Mouse (Mus musculus): ENCODE data around the gene Ptbp1.

Gene Ptbp1

DNA sequence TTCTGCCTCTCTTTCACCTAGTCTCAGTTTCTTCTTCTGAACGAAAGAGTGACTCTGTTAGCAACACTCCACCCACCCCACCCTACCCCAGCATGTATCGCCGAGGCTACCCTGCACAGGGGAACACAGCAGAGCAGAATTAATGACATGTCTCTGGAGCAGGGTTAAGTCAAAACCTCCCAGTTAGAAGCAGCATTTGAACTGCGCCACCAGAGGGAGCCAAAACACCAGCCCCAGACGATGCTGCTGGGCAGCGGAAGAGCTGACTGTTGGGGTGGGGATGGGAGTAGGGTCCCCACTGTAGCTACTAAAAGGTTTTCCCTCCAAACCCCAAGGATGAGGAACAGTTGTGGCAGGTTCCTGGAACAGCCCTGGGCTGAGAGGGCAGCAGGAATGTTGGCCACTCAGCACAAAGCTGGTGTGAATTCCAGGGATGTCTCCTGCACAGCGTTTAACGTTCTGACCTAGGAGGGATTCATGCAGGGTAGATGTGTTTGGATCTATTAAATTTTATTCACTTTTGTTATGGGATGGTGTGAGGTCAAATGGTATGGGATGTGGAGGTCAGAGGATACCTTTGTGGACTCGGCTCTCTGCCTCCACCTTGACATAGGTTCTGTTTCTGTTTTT lies 19.3 kb upstream of the Ptbp1 start:
- peak; percentile 87 for DNase-seq

DNA sequence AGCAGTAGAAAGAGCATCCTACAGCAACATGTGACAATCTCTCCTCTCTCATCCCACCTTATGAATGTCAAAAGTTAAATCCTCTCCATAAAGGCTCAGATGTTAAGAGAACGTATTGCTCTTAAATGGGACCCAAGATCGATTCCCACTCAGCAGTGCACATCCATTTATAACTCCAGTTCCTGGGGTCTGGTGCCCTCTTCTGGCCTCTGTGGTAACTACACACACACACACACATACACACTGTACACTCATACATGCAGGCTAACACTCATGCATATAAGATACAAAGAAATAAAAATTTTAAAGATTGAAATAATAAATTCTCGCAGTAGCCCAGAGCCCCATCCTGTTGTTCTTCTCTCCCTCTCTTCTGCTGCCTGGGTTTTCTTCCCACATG lies 17.3 kb upstream of the Ptbp1 start:
- DNase-seq, result no peak

DNA sequence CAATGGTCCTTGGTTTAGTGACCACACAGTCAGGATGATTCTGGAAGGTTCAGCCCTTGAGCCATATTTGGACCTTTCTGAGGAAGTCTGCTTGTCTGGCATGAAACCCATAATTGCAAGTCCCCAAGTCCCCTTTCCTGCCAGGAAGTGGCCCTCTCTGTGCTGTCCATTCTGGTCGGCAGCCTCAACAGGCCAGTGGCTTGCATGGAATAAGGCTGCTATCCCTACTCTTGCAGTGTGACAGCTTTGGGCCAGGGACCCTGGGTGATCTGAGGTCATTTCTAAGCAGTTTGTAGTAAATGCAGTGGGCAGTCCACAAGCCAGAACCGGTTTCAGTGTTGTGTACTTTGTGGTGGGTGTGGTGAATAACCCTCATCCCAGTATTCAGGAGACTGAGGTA lies 16.1 kb upstream of the Ptbp1 start:
- no peak for DNase-seq

DNA sequence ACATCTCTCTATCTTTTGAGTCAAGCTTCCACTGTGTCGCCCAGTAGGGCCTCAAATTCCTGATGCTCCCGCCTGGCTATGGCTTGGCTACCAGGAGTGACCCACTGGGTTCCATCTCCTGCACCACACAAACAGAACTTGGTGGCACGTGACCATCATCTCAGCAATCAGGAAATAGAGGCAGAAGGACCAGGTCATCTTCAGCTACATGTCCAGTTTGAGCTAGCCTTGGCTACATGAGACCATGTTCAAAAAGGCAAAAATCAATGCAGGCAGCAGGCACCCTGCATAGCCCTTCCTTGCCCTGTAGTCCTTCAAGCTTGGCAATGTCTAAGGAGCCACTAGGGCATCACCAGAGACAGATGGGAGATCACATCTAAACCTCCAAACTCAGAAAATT lies 14.1 kb upstream of the Ptbp1 start:
- DNase-seq, result no peak

DNA sequence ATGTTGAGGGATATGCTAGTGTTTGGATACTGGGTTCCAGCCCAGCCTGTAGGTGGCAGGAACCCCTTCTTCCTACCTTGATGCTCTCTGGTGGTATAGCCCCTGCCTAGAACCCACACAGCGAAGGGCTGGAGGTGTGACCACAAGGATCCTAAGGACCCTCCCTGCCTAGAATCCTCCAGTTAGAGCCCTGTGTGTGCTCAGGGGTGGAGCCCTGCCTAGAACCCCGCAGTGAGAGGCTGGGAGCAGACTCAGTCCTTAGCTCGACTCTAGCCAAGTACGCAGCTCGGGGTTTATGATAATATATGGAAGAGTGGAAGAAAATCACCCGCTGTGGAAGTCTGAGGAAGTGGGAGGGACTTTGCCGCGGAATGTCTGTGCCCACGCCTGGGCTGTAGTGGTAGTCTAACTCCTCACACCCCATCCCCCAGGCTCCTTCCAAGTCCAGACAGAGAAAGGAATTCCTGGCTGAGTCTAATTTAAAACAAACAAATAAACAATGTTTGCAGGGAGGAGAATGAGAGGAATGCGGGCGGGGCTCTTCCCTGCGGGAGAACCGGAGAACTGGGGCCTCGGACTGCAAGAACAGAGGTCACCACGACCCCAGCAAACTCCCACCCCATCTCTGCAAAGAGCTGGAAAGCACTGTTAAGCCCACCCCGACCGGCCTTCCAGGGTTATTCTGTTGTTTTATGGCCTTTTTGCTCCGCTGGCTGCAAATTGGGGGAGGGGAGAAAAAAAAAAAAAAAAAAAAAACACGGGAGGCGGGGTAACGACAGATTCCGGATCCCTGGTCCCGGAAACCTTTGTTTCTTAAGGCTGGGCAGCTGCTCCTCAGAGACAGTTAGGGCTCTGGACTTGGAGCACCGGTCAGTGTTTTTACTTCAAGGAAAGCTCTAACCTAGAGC lies 13.3 kb upstream of the Ptbp1 start:
- peak; percentile 51 for DNase-seq

DNA sequence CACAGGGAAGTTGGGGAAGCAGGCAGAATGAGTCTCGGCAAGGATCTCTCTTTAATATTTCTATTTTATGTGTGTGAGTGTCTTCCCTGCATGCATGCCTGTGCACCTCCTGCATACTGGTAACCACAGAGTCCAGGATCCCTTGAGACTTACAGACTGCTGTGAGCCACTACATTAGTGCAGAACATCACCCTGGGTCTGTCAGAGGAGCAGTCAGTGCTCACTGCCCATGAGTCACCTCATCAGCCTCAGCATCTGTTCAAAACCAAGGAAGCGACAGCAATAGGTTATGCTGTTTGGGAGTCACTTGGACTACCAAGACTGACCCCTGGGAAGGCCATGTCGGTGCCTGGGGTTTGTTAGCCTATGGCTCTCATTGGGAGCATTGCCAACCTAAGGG lies 11.9 kb upstream of the Ptbp1 start:
- no peak for DNase-seq

DNA sequence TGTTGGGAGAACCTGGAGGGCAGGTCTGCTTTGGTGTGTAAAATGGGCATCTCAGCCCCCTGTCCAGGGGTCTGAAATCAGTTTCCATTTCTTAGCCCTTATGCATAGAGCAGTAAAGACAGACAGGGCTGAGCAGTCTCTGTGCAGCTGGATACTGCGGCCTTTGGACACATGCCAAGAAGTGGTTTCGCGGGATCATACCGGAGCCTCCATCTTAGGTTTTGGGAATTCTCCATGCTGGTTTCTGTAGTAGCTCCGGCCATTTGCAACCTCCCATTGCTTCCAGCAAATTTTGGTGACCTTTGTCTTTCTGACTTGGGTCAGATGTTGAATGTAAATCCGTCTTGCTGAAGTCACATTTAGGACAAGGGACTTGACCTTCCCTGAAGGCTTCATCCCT lies 10.8 kb upstream of the Ptbp1 start:
- DNase-seq, result no peak

DNA sequence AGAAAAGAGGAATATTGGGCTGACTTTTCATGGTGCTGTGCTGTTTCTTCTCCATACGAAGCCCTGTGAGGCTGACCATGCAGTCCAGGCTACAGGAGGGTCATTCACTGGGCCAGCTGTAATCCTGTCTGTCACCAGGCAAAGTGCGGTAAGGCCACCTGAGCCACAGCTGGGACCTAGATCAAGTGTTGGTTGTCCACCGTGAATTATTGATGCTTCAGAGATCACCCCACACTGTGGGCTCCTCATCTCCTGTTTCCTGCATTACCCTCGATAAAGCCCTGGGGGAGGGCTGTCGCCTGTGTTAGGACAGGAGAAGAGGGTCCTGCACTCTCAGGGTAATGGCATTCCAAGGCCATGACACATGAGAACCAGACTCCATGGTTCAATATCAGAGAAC lies 7.7 kb upstream of the Ptbp1 start:
- DNase-seq, result no peak

DNA sequence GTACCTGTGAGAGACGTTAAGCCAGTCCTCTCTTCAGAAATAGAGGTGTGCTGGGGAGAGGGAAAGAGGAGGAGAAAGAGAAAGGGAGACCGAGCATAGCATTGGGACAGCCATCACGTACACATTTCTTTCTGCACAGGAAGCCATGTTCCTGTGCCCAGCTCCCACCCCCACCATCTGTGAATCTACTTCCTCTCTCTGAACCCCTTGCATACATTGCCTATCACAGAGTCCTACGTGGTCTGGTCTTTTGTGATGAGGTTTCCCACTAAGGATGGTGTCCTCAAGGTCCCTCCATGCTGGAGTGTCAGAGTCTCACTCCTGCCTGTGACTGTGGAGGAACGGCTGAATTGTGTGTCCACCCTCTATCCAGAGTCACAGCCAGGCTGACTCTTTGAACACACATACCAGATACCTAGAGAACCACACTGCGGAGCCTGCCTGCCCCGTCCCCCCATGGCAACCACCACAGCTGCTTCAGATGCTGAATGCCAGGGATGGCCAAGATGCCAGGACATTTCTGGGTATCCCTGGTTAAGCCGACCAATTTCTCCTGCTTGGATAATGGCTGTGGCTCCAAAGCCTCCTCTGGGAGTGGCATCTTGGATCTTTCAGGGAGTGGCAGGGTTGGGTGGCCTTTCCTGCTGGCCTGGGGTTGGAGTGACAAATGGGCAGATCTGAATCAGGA lies 4.1 kb upstream of the Ptbp1 start:
- peak; percentile 66 for DNase-seq

DNA sequence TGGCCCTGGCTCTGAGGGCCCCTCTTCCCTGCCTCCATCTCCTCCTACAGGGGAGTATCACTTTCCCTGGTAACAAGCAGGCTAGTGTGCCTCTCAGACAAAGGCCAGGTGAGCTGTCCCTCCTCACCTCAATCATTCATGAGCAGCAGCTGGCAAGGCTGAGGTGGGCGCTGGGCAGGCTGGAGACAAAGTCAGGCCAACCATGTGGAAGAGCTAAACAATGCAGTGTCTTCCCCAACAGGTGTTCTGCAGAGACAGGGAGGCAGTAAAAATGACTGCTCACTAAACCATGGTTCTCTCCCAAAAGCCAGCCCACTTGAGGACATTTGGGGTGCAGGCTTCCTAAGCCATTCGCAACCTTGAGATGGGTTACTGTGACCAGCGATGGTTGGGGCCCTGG lies 2.6 kb upstream of the Ptbp1 start:
- DNase-seq, result no peak

DNA sequence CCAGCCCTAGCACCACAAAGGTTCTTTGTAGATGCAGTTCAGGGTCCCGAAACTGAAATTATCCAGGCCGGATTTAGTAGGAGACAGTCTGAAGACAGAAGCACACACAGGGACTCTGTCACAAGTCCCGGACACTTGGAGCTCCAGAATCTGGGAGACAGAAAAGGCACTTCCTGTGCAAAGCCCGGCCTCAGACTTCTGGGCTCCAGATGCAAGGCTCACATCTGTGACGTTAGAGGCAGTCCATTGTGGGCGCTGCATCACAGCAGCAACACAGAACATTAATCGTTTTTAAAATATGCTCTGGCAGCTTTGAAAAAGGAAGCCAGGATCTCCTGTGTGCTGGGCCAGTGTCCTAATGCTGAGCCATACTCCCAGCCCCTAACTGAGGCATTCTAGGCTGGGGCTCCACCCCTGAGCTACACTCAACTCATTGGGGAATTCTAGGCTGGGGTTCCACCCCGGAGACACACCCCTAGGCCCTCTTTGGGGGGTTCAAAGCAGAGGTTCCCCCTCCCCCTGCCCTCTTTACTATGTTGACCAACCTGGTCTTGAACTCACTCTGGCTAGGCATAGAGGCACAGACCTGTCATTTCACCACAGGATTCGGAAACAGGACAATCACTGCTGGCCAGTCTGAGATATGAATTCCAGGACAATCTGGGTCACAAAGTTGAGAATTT lies 2.0 kb upstream of the Ptbp1 start:
- DNase-seq, result peak; percentile 54

DNA sequence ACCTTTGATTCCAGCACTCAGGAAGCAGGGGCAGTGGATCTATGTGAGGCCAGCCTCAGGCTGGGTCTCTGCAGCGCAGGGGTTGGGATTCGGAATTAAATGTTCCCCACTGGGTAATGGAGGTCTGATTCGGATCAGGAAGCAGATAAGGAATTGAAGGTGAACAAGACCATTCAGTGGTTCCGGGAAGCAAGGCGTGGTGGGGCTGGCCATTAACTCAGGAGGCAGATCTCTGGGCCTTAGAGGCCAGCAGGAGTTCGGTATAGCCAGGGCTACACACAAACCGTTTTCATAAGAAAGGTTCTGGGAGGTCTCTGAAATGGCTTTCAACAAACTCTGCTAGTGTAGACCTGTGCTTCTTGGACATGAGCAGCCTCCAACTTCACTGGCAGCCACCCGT lies 1.4 kb upstream of the Ptbp1 start:
- DNase-seq, result peak; percentile 16

DNA sequence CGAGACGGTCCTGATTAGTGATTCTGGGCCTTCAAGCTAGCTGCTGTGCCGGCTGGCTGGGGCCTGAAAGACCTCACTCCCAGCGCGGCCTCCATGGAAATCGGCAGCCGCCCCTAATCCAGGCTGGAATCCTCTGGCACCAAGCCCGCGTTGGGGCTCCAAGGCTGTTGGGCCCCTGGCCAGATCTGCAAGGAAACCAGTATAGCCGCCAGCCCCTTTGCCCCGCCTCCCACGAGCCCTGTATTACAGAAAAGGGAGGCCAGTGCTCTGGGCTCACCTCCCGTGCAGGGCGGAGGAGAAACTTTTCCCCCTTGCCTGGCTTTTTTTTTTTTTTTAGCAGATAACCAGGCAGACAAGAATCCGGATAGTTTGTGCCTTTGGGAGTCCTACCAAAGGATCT lies 835 bp upstream of the Ptbp1 start:
- DNase-seq, result peak; percentile 73

DNA sequence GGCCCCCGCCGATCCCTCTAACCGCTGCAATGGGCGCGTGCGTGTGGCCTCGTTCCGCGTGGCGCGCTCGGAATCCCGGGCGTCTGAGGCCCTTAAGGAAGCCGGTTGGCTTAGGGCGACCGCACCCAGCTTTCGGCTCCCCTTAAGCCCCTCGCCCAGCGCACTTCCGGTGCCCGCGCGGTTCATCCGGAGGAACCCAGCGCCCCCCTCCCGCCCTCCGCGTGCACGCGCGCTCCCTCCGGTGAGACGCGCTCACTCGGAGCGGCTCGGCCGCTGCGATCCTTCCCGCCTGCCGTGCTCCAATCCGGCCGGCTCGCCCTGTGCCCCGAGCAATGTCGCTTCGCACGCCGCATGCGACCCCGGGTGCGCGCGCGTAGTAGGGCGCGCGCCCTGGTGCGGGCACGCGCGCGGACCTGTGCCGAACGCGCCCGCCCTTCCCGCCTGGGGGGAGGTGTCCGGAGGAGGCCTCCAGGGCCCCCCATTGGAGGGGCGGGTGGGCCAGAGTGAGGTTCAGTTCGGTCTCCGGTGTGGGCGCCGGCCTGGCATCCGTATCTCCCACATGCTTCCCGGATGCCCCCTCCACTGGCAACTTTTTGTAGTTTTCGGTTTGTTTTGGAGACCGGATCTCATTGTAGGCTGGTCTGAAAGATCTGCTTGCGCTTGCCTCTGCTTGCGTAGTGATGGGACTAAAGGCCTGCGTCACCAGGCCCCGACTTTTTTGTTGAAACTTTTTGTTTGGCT lies 744 bp downstream of the Ptbp1 start:
- peak; percentile 89 for DNase-seq

DNA sequence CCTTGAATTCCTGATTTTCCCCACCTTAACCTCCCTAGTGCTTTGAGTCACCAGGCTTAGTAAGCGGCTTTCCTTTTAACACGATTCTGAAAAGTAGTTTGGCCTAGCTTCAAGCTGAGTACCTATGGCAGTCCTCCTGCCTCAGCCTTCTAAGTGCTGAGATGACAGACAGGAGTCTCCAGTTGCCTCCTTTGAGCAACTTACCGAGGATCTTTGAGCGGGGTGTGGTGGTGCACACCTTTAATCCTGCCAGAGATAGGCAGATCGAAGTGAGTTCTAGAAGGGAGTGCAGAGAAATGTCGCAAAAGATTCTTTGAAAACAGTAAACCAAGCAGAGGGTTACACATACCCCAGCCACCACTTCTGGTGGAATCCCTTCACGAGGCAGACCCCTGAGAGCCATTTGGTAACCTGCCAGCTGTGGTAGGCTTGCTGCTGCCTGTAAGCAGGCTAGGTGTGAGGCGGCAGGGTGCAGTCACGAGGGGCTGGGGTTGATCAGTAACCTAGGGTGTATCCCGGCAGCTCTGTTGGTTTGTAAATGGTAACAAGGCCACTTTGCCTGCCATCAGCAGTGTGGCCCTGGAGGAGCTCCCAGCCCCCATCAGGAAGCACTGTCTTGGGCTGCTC lies 1.4 kb downstream of the Ptbp1 start:
- DNase-seq, result peak; percentile 47

DNA sequence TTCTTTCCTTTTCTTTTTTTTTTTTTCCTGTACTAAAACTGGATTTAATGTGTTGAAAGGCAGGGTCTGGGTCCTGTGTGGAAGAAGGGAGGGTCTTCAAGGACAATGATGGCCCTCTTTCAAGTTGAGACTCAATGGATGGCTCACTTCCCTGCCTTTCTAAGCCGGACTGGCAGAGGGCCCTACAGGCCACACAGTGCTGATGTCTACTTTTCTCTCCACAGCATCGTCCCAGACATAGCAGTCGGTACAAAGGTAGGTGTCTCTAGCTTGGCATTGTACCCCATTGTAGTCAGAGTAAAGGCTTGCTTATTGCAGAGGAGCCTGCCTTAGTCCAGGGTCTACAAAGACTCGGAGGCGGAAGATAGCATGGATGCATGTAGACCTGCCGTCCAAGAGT lies 2.1 kb downstream of the Ptbp1 start:
- DNase-seq, result no peak

DNA sequence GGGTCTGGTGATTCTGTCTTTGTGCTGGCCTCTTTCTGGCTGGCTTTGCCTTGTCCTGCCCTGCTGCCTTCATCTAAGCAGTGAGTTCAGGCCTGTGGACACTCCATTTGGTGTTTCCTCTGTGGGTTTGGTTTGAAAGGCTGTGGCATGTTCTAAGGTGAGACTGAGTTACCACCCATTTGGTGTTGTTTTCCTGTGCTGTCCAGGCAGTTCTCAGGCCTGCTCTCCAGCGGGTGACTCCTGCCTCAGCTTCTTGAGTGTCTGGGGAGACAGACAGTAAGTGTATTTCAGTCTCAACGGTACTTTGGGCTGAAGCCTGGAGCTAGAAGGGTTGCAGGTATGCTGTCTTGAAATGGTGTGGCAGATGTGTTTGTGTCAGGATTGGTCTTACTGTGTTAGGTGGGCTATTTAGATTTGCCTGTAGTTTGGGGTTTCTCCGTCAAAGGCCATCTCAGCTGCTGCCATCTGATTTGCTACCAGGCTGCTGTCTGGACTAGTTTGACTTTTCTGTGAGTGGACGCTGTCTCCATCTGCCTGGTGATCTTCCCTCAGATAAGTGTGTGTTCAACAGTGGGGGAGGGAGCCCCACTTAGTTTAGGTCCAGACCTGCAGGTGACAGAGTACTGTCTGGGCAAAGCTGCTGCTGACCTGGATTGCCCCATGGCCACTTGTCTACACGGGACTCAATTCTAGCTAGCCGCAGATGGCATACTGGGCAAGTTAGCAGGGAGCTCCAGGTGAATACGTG lies 2.7 kb downstream of the Ptbp1 start:
- no peak for DNase-seq

DNA sequence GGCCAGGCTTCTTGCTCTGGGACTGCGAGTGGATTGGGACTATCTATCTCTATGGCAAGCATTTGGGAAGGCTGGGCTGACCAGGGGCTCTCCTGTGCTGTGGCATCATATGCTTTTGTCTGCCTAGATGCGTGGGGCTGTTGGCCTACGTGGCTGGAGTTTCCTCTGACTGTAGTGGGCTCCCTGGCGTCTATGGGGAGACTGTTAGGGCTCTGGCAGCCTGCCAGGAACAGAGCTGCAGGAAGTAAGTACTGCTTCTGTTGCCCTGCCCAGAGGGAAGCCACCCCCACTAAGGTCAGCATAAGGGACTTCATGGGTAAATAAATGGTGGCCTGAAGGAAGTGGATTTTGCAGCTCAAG lies 3.2 kb downstream of the Ptbp1 start:
- DNase-seq, result peak; percentile 61

DNA sequence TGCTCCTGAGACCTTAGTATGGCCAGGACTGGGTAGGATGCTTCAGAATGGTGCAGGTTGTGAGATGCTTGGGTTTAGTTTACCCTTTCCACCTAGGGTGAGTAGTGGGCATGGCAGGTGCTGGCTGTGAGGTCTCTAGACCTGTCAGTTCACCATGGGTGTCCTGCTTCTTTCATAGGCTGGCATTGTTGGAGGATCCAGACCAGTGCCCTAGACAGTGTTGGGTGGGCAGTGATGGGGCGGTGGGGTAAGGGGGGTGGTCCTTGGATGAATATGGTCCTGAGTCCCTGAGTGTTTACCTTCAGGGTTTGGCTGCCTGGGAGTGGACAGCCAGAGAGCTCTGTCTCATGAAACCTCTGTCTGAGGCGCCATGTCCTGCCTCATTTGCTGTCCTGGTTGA lies 3.7 kb downstream of the Ptbp1 start:
- no peak for DNase-seq

DNA sequence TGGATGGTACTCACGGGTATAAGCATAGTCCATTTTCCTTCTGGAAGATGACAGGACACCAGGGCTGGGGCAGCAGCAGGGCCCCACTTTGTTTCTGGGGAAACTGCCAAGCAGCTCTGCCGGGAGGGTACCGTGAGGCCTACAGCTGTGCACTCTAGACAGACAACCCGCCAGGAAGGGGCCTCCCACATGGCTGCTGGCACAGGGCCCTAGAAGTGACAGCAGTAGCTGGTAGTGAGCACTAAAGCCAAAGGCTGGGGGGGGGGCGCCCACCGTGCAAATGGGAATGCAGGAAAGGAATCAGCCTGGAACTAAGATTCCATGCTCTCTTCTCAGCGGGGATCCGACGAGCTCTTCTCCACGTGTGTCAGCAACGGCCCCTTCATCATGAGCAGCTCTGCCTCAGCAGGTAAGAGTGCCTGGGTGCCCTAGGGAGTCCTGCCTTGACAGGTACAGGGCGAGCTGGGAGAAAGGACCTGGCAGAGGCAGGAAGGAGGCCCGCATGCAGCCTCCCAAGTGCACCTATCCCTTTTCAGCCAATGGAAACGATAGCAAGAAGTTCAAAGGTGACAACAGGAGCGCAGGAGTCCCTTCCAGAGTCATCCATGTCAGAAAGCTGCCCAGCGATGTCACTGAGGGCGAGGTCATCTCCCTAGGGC lies 4.3 kb downstream of the Ptbp1 start:
- peak; percentile 46 for DNase-seq

DNA sequence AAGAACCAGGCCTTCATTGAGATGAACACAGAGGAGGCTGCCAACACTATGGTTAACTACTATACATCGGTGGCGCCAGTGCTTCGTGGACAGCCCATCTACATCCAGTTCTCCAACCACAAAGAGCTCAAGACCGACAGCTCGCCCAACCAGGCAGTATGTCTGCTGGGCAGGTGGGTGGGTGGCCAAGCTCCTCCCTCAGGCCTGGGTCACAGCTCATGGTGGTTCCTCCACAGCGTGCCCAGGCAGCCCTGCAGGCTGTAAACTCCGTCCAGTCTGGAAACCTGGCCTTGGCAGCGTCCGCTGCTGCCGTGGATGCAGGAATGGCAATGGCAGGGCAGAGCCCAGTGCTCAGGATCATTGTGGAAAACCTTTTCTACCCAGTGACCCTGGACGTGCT lies 4.9 kb downstream of the Ptbp1 start:
- no peak for DNase-seq
